Mouse (Mus musculus) c-Kit-negative CD71-positive TER-119-positive erythroid progenitor cells, embryonic 14.5 days (primary cell): ENCODE data around the gene Hcst.

ENCODE experiments used
- DNase-seq: peaks from one replicate; pipeline ENCODE4 v3.0.0-alpha.2; 2013; ENCODE audit warnings: low read depth, low spot score

The Hcst gene

DNA sequence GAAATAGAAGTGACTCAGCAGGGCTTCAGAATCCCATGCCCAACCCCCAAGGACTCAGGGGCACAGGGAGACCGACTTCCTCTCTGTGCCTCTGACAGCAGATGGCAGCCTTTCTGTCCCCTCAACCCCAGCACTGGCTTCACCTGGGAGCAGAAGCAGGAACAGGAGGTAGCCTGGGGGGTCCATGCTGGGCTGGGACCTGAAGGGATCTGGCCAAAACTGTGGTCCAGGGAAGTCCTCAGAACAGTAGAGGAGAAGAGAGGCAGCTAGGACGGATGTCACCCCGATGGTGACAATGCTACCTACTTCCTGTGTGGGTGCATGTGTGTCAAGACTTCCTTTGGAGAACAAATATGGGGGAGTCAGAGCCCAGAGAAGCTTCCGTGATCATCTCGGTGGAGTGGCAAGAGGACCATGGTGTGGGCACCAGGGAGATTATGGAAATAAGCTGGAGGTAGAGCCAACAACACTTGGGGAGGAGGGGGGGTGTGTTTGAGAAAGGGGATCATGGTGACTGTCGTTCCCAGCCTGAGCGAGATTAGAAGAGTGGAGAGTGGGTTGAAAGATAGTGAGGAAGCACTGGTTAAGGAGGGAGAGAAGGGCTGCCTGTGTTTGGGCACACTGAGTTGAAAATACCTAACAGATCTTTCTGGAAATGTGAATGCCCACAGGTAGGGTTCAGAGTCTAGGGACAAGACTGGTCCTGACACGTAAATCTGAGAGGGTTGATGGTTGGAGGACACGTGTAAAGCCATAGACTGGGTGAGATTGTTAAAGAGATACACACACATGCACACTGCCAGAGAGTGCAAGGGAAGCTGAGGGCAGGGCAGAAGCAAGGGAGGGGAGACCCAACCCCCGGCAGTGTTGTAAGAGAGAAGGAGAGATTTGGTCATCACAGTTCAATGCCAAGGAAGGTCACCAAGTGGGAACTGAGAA, at the start of gene Hcst:
Hcst (minus strand) TSS at position 294 of the 939 bp plus-strand sequence.
- no peak for DNase-seq

- no peak for DNase-seq
Measured at GRCm38 (mm10) chr7:30464816-30465300, 45.2 kb upstream of the Hcst start.

DNA sequence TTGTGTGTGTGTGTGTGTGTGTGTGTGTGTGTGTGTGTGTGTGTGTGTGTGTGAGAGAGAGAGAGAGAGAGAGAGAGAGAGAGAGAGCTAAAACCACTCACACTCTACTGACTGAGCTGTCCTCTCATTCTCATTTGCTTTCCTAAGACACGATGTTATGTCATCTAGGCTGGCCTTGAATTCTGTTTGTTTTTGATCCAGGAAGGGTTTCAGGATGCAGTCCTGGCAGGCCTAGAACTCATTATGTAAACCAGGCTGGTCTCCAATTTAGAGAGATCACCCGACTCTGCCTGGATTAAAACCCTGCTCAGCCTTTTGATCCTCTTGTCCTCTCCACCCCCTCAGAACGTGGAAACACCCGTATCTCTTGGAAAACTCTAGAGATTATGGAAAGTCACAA, 44.3 kb upstream of the Hcst start:
- DNase-seq: no peak

DNA sequence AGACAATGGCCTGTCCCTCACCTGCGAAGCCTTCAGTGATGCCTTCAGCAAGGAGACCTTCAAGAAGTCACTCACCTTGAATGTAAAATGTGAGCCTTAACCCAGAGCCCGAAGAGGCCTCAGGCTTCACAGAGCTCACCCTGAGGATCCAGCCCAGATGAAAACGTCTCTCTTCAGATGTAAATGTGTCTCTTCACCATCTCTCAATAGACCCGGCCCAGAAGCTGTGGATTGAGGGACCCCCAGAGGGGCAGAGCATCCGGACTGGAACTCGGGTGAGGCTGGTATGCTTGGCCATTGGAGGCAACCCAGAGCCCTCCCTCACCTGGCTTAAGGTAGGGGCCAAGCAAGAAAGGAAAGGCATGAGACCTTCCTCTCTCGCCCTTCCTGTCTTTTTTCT, 43.9 kb upstream of the Hcst start:
- no peak for DNase-seq

- no peak for DNase-seq
Measured at GRCm38 (mm10) chr7:30459484-30459883, 39.8 kb upstream of the Hcst start.

- no peak for DNase-seq
Measured at GRCm38 (mm10) chr7:30457629-30458330, 38.1 kb upstream of the Hcst start, which contains the start of the genes Kirrel2 and Nphs1. TSS of gene Kirrel2 (minus strand) at chr7:30457690. TSS of gene Nphs1 (plus strand) at chr7:30458315.

DNA sequence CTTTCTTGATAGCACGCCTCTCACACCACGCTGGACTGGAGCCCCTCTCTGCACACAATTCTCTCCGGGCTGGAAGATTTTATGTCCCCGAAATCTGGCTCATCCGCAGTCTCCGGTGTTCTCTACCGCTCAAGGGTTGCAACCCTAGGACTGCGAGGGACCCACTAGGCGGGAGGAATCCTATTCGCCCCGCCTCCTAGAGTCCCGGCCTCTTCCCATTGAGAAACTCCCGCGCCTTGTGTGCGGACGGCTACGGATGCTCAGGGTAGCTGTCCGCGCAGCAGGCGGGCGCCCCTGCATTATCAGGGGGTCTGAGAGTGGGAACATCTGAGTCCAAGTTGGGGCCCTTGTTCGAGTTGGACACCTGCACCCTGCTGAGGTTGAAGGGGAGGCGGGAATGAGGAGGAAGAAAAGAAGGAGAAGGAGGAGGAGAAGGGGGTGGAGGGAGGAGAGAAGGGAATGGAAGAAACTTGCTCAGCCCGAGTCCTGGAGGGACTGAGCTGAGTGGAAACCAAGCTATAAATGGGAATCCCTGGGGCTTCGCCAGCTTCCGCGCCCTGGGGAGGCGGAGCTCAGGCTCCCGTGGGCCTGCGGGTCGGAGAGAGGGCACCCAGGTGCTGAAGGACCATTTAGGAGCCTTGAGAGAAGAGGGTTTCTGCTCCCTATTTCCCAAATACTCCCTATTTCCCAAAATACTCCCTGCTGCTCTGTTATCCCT, 37.4 kb upstream of the Hcst start:
- no peak for DNase-seq

- DNase-seq: no peak
Measured at GRCm38 (mm10) chr7:30456487-30456886, 36.8 kb upstream of the Hcst start.

- no peak for DNase-seq
Measured at GRCm38 (mm10) chr7:30454259-30454658, 34.6 kb upstream of the Hcst start.

- no peak for DNase-seq
Measured at GRCm38 (mm10) chr7:30453766-30454165, 34.1 kb upstream of the Hcst start.

DNA sequence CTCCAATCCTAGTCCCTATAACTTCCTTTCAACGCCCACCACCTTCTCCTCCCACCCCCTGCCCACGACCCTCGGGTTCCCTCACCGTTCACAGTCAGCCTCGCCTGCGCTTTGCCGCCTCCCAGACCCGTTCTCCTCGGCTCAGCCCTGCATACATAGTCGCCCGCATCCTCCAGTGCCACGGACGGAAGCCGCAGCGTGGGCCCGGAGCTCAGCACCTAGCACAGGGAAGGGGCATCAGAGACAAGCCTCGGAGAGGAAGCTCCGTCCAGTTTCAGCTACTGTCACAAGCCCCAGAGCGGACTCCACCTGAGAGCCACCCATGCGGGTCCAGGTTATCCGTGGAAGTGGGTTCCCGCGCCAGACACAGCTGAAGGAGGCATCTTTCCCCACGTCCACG, 33.7 kb upstream of the Hcst start:
- DNase-seq: no peak

DNA sequence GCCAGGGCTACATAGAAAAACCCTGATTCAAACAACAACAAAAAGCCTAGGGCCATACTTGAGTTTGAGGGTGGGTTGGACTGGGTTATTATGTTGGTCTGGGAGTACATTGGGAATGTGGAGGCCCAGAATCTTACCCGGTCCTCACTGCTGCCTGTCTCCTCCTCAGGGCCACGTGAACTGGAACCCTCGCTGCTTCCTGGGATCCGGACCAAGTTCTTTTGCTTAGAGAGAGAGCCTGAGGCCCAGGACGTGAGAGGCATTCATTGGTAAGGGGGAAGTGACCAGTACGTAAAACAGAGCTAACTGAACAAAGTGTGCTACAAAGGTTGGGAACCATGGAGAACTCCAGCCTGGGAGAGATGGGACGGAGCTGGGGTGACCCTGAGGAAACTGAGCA, 30.6 kb upstream of the Hcst start:
- DNase-seq: no peak

GRCm38 (mm10) chr7:30444971-30445751, 25.5 kb upstream of the Hcst start, which contains the start of gene Aplp1:
TSS of gene Aplp1 (minus strand) at chr7:30445535.
- DNase-seq: no peak

DNA sequence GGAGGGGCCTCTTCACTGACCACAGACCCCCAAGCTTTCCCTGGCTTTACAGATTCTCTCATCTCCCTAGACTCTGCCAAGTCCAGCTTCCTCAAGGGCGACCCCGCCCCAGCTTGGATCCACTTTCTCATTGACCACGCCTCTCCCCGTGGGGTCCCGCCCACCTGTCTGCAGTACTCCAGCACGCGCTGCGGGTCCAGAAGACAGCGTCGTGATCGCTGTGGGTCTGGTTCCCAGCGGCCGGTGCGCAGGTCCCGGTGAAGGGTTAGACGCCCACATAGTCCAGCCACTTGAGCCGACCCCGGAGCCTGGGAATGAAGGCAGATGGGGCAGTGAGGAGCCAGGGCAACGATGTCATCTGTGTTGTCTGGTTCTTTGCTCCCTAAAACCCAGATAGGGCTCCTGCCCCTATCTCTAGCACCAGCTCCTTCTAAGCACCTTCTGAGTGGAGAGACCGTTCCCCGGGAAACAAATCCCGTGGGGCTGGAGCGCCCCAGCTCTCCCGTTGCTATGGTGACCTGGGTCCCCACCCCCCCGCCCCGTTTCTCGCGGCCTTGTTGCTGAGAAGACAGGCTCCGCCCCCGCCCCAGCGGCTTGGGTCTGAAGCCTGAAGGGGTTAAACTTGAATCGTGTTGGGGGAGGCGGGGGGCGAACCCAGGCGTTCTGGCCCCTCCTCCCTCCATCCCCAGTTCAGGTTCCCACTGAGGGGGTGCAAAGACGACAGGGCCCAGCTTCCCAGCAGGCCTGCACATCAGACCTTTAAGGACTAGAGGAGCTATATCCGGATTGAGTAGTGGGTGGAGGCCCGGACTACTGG, 24.7 kb upstream of the Hcst start:
- DNase-seq: no peak

- DNase-seq: no peak
Measured at GRCm38 (mm10) chr7:30443696-30444095, 24.0 kb upstream of the Hcst start.

DNA sequence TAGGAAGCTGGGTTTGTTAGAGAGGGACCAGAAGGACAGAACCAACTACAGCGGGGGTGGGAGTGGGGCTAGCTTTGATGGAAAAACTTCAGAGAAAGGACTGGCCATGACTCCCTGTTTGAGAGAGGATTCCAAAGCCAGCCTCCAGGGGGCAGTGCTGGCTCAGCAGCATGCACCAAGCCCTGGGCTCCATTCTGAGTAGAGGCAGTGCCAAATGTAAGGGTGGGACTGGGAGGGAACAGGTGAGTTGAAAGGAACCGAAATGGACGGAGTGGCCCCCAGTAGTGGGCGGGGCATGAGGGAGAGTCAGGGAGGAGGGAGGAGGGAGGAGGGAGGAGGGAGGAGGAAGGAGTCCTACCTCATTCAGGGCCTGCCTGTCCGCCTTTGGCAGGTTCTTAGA, 21.0 kb upstream of the Hcst start:
- DNase-seq: no peak

DNA sequence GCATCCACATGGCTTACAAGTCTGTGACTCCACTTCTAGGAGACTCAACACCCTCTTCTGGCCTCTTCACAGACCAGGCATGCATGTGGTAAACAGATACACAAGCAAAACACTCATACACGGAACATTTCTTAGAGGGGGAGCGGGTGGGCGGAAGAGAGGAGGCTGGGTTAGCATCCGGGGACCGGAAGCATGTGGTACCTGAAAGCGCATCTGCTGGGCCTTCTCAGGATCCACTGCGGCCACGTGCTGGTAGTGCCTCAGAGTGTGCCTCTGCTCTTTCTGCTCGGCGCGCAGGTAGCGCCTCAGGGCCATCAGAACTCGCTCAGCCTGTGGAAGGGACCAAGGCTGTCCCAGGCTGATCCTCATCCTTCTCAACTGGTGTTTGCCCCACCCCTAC, 20.1 kb upstream of the Hcst start:
- DNase-seq: no peak

GRCm38 (mm10) chr7:30436879-30437278, 17.2 kb upstream of the Hcst start:
- no peak for DNase-seq

DNA sequence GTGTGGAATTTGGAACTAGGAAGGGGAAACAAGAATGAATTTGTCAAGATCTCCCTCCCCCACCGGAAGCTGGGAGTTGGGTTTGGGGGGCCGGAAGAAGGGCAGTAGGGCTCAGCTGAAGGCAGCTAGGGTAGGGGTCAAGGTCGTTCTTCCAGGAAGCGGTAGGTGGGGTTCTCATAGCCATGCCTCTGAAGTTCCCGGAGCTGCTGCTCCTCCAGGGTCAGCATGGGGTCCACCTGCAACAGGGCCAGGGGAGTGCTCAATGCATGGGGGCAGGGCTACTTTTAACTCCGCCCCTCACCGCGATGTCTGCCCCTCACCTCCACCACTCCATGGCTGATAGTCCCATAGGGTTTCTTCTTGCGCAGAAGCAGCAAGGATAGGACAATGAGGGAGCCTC, 15.5 kb upstream of the Hcst start:
- no peak for DNase-seq

- no peak for DNase-seq
Measured at GRCm38 (mm10) chr7:30434701-30435100, 15.0 kb upstream of the Hcst start.
